Mouse (Mus musculus): ENCODE results near the gene Gm2a. TPM values are rescaled to one million over a fixed set of nuclear protein-coding genes. Genes with fewer than 3 reads are reported as not detected.

The Gm2a gene
- polyA plus RNA-seq, 1 experiment from 2014 or later, result 236 TPM

DNA sequence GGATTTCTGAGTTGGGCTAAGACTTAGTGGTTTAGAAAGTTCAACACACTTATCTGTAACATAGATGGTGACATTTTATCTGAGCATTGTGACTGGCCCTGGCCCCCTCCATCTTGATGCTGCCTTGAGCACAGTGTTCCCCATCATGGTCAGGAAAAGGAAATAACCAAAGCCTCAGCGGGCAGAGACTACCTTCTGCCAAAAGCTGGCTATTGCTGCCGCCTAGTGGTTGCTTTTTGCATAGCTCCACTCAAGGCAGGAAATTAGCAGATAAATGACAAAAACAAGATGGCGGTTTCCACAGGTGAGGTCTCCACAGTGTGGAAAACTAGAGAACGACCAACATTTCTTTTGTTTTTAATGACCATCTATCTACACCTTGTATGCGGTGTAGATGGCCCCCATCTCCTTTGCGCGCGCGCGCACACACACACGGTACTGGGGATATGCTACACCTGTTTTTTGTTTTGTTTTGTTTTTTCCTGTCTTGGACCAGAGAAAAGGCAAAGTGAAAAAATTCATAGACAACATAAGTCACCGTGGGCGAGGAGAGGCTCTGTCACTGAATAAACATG lies 61.0 kb downstream of the Gm2a start:
- Histone ChIP-seq H3K4me3 (ENCODE audit: inconsistent target) (no peak overlapping the region), H3K36me3 (ENCODE audit: inconsistent target) (no peaks in the 10 kb centered on the region), H3K79me2 (ENCODE audit: inconsistent target) (no peaks in the 10 kb centered on the region), H3K27ac (no peak overlapping the region)
- WGBS (ENCODE audit: missing documents), result 48% methylated on average over 12 of the region's 13 CpGs

Other genes starting within 250 kb of the Gm2a start
- 0.29 to 3.3 TPM (median 1.0 TPM) in 3 replicates for gene Lyrm7, start 237.2 kb upstream of the Gm2a start, polyA plus RNA-seq (2018)
- 231 to 631 TPM (median 515 TPM) in 3 replicates for gene Hint1, start 231.7 kb upstream of the Gm2a start, polyA plus RNA-seq (2018)
- 191 to 766 TPM (median 446 TPM) in 3 replicates for gene Gpx3, start 195.7 kb upstream of the Gm2a start, polyA plus RNA-seq (2018)
- 45.9 to 108 TPM (median 70.5 TPM) in 3 replicates for gene Tnip1, start 135.2 kb upstream of the Gm2a start, polyA plus RNA-seq (2018)
- 141 to 262 TPM (median 198 TPM) in 3 replicates for gene Anxa6, start 64.7 kb upstream of the Gm2a start, polyA plus RNA-seq (2018)
- 2.8 to 5.5 TPM (median 3.1 TPM) in 3 replicates for gene Ccdc69, start 20.0 kb upstream of the Gm2a start, polyA plus RNA-seq (2018)
- gene Slc36a3, start 53.6 kb downstream of the Gm2a start, polyA plus RNA-seq (2018), result 0.10 TPM in 1 of 3 replicates, not detected in the others
- 0.12 TPM in 1 of 3 replicates, not detected in the others for gene Slc36a2, start 87.0 kb downstream of the Gm2a start, polyA plus RNA-seq (2018)
- gene Slc36a1, start 106.2 kb downstream of the Gm2a start, polyA plus RNA-seq (2018), result 21.5 to 45.5 TPM (median 25.9 TPM) in 3 replicates
- not detected in 3 replicates for gene Fat2, start 238.4 kb downstream of the Gm2a start, polyA plus RNA-seq (2018)